Mouse (Mus musculus): ENCODE results near the gene Slc25a33. TPM values are rescaled to one million over a fixed set of nuclear protein-coding genes. Genes with fewer than 3 reads are reported as not detected.

The Slc25a33 gene
- polyA plus RNA-seq, 1 experiment: 16.8 TPM

GRCm38 (mm10) chr4:149775760-149776362, 1.8 kb upstream of the Slc25a33 start:
- H3K27ac ChIP-seq (ENCODE audit: insufficient read depth, low read depth, low read length): 0 out of 2 replicates have a peak overlapping the region, but pooled peaks have one; percentile 53

GRCm38 (mm10) chr4:149775330-149775729, 1.3 kb upstream of the Slc25a33 start:
- H3K27ac ChIP-seq (ENCODE audit: insufficient read depth, low read depth, low read length): peak overlapping the region; percentile 53
- H3K4me1 ChIP-seq (ENCODE audit: control insufficient read depth, insufficient read depth, low read length): peaks cover 27% of the 10 kb centered on the region; the same call in 1 of the 2 replicates
- no peak overlapping the region for H3K4me3 ChIP-seq (ENCODE audit: insufficient read depth, low read depth, low read length)
- H3K36me3 ChIP-seq (ENCODE audit: control insufficient read depth, insufficient read depth, low read length): no peaks in the 10 kb centered on the region
- 32% methylated on average over 7 of the region's 7 CpGs for WGBS
- DNase-seq: peak; percentile 95
- H3K27me3 ChIP-seq (replicated peaks; ENCODE audit: control insufficient read depth, insufficient read depth, low read length): no peaks in the 10 kb centered on the region
- TF ChIP-seq CTCF (conservative IDR thresholded peaks at IDR 0.05; ENCODE audit: insufficient read depth, insufficient read length, low read depth, low read length) (no peak), POLR2A (IDR thresholded peaks at IDR 0.05; ENCODE audit: low read depth, low read length) (no peak)

More at GRCm38 (mm10) chr4:149775760-149776362, 1.8 kb upstream of the Slc25a33 start:
- peaks cover 27% of the 10 kb centered on the region; the same call in 1 of the 2 replicates for H3K4me1 ChIP-seq (ENCODE audit: control insufficient read depth, insufficient read depth, low read length)
- H3K36me3 ChIP-seq (ENCODE audit: control insufficient read depth, insufficient read depth, low read length): no peaks in the 10 kb centered on the region
- H3K27me3 ChIP-seq (replicated peaks; ENCODE audit: control insufficient read depth, insufficient read depth, low read length): no peaks in the 10 kb centered on the region
- no peak for DNase-seq
- WGBS: 41% methylated on average over 8 of the region's 8 CpGs
- no peak overlapping the region for H3K4me3 ChIP-seq (ENCODE audit: insufficient read depth, low read depth, low read length)
- TF ChIP-seq POLR2A (IDR thresholded peaks at IDR 0.05; ENCODE audit: low read depth, low read length) (no peak), CTCF (conservative IDR thresholded peaks at IDR 0.05; ENCODE audit: insufficient read depth, insufficient read length, low read depth, low read length) (no peak)

GRCm38 (mm10) chr4:149773408-149774093, 526 bp downstream of the Slc25a33 start:
- peak; percentile 54 for DNase-seq

GRCm38 (mm10) chr4:149772394-149772793, 1.7 kb downstream of the Slc25a33 start:
- Histone ChIP-seq H3K27ac (ENCODE audit: insufficient read depth, low read depth, low read length) (no peak overlapping the region), H3K4me1 (ENCODE audit: control insufficient read depth, insufficient read depth, low read length) (peaks cover 22% of the 10 kb centered on the region; the same call in 1 of the 2 replicates), H3K4me3 (ENCODE audit: insufficient read depth, low read depth, low read length) (no peak overlapping the region), H3K36me3 (ENCODE audit: control insufficient read depth, insufficient read depth, low read length) (no peaks in the 10 kb centered on the region), H3K27me3 (replicated peaks; ENCODE audit: control insufficient read depth, insufficient read depth, low read length) (no peaks in the 10 kb centered on the region)
- TF ChIP-seq POLR2A (IDR thresholded peaks at IDR 0.05; ENCODE audit: low read depth, low read length): no peak
- peak; percentile 64 for TF ChIP-seq CTCF (conservative IDR thresholded peaks at IDR 0.05; ENCODE audit: insufficient read depth, insufficient read length, low read depth, low read length)
- peak; percentile 61 for DNase-seq
- WGBS: 22% methylated on average over 2 of the region's 2 CpGs

More at GRCm38 (mm10) chr4:149773408-149774093, 526 bp downstream of the Slc25a33 start:
- WGBS: 1% methylated on average over 65 of the region's 65 CpGs
- Histone ChIP-seq H3K27ac (ENCODE audit: insufficient read depth, low read depth, low read length) (peak overlapping the region; percentile 81), H3K4me3 (ENCODE audit: insufficient read depth, low read depth, low read length) (peak overlapping the region; percentile 91), H3K27me3 (replicated peaks; ENCODE audit: control insufficient read depth, insufficient read depth, low read length) (no peaks in the 10 kb centered on the region), H3K36me3 (ENCODE audit: control insufficient read depth, insufficient read depth, low read length) (no peaks in the 10 kb centered on the region), H3K4me1 (ENCODE audit: control insufficient read depth, insufficient read depth, low read length) (peaks cover 27% of the 10 kb centered on the region; the same call in 1 of the 2 replicates)
- TF ChIP-seq CTCF (conservative IDR thresholded peaks at IDR 0.05; ENCODE audit: insufficient read depth, insufficient read length, low read depth, low read length) (no peak), POLR2A (IDR thresholded peaks at IDR 0.05; ENCODE audit: low read depth, low read length) (no peak)

GRCm38 (mm10) chr4:149765201-149765600, 8.9 kb downstream of the Slc25a33 start:
- no peaks in the 10 kb centered on the region for H3K36me3 ChIP-seq (ENCODE audit: control insufficient read depth, insufficient read depth, low read length)
- H3K4me3 ChIP-seq (ENCODE audit: insufficient read depth, low read depth, low read length): no peak overlapping the region
- no peak for DNase-seq
- WGBS: 85% methylated on average over 5 of the region's 5 CpGs
- no peaks in the 10 kb centered on the region for H3K27me3 ChIP-seq (replicated peaks; ENCODE audit: control insufficient read depth, insufficient read depth, low read length)
- TF ChIP-seq POLR2A (IDR thresholded peaks at IDR 0.05; ENCODE audit: low read depth, low read length) (no peak), CTCF (conservative IDR thresholded peaks at IDR 0.05; ENCODE audit: insufficient read depth, insufficient read length, low read depth, low read length) (no peak)
- H3K4me1 ChIP-seq (ENCODE audit: control insufficient read depth, insufficient read depth, low read length): no peaks in the 10 kb centered on the region
- no peak overlapping the region for H3K27ac ChIP-seq (ENCODE audit: insufficient read depth, low read depth, low read length)

- H3K27ac ChIP-seq (ENCODE audit: insufficient read depth, low read depth, low read length): no peak overlapping the region
- DNase-seq: no peak
- no peak for TF ChIP-seq CTCF (conservative IDR thresholded peaks at IDR 0.05; ENCODE audit: insufficient read depth, insufficient read length, low read depth, low read length)
- no peak for TF ChIP-seq POLR2A (IDR thresholded peaks at IDR 0.05; ENCODE audit: low read depth, low read length)
- H3K4me3 ChIP-seq (ENCODE audit: insufficient read depth, low read depth, low read length): no peak overlapping the region
- no peaks in the 10 kb centered on the region for H3K36me3 ChIP-seq (ENCODE audit: control insufficient read depth, insufficient read depth, low read length)
- 70% methylated on average over 2 of the region's 2 CpGs for WGBS
- H3K4me1 ChIP-seq (ENCODE audit: control insufficient read depth, insufficient read depth, low read length): peaks cover 11% of the 10 kb centered on the region
- H3K27me3 ChIP-seq (replicated peaks; ENCODE audit: control insufficient read depth, insufficient read depth, low read length): no peaks in the 10 kb centered on the region
Observed at GRCm38 (mm10) chr4:149763335-149763734, 10.7 kb downstream of the Slc25a33 start.

- WGBS: 33% methylated on average over 5 of the region's 5 CpGs
- no peak for TF ChIP-seq POLR2A (IDR thresholded peaks at IDR 0.05; ENCODE audit: low read depth, low read length)
- no peak for TF ChIP-seq CTCF (conservative IDR thresholded peaks at IDR 0.05; ENCODE audit: insufficient read depth, insufficient read length, low read depth, low read length)
- Histone ChIP-seq H3K27ac (ENCODE audit: insufficient read depth, low read depth, low read length) (no peak overlapping the region), H3K4me3 (ENCODE audit: insufficient read depth, low read depth, low read length) (no peak overlapping the region), H3K36me3 (ENCODE audit: control insufficient read depth, insufficient read depth, low read length) (no peaks in the 10 kb centered on the region), H3K4me1 (ENCODE audit: control insufficient read depth, insufficient read depth, low read length) (peaks cover 17% of the 10 kb centered on the region), H3K27me3 (replicated peaks; ENCODE audit: control insufficient read depth, insufficient read depth, low read length) (no peaks in the 10 kb centered on the region)
- DNase-seq: no peak
Observed at GRCm38 (mm10) chr4:149759517-149759916, 14.6 kb downstream of the Slc25a33 start.

Measured in kidney, adult 2 months (tissue).